In the genomic region with DNA sequence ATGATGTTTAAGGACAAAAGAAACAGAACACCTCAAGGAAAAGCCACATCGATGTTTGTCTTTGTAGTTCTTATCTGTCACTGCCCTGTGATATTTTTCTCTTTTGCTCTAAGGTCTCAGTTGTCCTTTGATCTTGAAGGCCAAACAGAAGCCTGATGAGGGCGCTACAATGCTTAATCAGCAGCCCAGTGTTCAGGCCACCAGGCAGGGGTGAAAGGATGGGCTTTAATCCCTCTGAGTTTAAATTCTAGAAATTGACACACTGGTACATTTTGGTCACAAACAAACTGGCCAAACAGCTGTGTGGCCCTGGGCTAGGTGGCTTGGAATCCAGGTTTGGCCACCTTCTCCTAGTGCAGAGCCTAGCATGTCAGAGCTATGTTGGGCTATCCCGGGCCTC, we compare ENCODE assay signal across 39 mouse cellular contexts. TPM values are rescaled to one million over a fixed set of nuclear protein-coding genes. Genes with fewer than 3 reads are reported as not detected.
"Had no signal": no experiment of that assay in that cellular context is flagged by ENCODE, and none has a peak within 500 bp of the region (broad histone marks: within the 10 kb centered on the region; RNA-seq: fewer than 3 reads in every experiment).

No protein-coding gene starts in this region.

- H3K4me2 ChIP-seq: heart, embryonic 12.5 days; hindbrain, embryonic 12.5 days; hindbrain, embryonic 14.5 days; intestine, embryonic 15.5 days; limb, embryonic 12.5 days; liver, embryonic 11.5 days; liver, embryonic 13.5 days; liver, embryonic 15.5 days had no signal

- H3K36me3 ChIP-seq: heart, embryonic 12.5 days; hindbrain, embryonic 10.5 days; hindbrain, embryonic 12.5 days; intestine, embryonic 15.5 days; limb, embryonic 10.5 days; limb, embryonic 12.5 days; liver, embryonic 13.5 days; liver, embryonic 15.5 days had no signal

- H3K9ac ChIP-seq: heart, embryonic 12.5 days; hindbrain, embryonic 12.5 days; hindbrain, embryonic 14.5 days; intestine, embryonic 15.5 days; limb, embryonic 12.5 days; liver, embryonic 13.5 days; liver, embryonic 15.5 days had no signal

- DNase-seq: gastrocnemius, adult 2 months; gastrocnemius, postnatal 10 days; gastrocnemius, postnatal 25 days; heart, adult 2 months; heart, postnatal 10 days; heart, postnatal 4 days; kidney, adult 18-20 months; kidney, adult 8-10 months; kidney, postnatal 10 days; kidney, postnatal 25 days; kidney, postnatal 4 days; liver; liver, embryonic 13.5 days had no signal

- H3K9me3 ChIP-seq: heart, embryonic 12.5 days; hindbrain, embryonic 10.5 days; hindbrain, embryonic 12.5 days; intestine, embryonic 15.5 days; limb, embryonic 10.5 days; limb, embryonic 12.5 days; liver, embryonic 13.5 days; liver, embryonic 15.5 days had no signal

- H3K4me3 ChIP-seq: gastrocnemius, adult 2 months; heart, adult 2 months; heart, embryonic 12.5 days; hindbrain, embryonic 10.5 days; hindbrain, embryonic 12.5 days; intestine, embryonic 15.5 days; layer of hippocampus, adult 2 months; left cerebral cortex, adult 2 months; limb, embryonic 10.5 days; limb, embryonic 12.5 days; liver, embryonic 13.5 days; liver, embryonic 15.5 days had no signal

- H3K27me3 ChIP-seq: hindbrain, embryonic 12.5 days; intestine, embryonic 15.5 days; limb, embryonic 12.5 days had no signal

- H3K4me1 ChIP-seq: intestine, embryonic 15.5 days; limb, embryonic 10.5 days; limb, embryonic 12.5 days; liver, embryonic 15.5 days had no signal

- H3K27ac ChIP-seq: gastrocnemius, adult 2 months; heart, adult 2 months; hindbrain, embryonic 10.5 days; hindbrain, embryonic 12.5 days; hindbrain, embryonic 14.5 days; intestine, embryonic 15.5 days; layer of hippocampus, adult 2 months; left cerebral cortex, adult 2 months; limb, embryonic 10.5 days; limb, embryonic 12.5 days; liver, embryonic 13.5 days; liver, embryonic 15.5 days had no signal

- ATAC-seq: hindbrain, embryonic 16.5 days; inflammation-experienced regulatory T-cells, adult 6 months; intestine, embryonic 15.5 days; intestine, postnatal 0 days had no signal

RNA-seq across cellular contexts. Expression of gene Klhdc8a, which starts 21.7 kb away (rescaled TPM):
- total RNA-seq: granulocyte monocyte progenitor cell, adult 5-6 weeks had no signal
- polyA plus RNA-seq: inflammation-experienced regulatory T-cells, adult 6 months; limb, embryonic 10.5 days had no signal

RNA-seq across cellular contexts. Expression of gene Gm10188, which starts 47.1 kb away (rescaled TPM):
- total RNA-seq: gastrocnemius, adult 2 months; gastrocnemius, postnatal 10 days; gastrocnemius, postnatal 25 days; gastrocnemius, postnatal 4 days; granulocyte monocyte progenitor cell, adult 5-6 weeks; heart, adult 2 months; heart, postnatal 10 days; heart, postnatal 25 days; heart, postnatal 4 days; layer of hippocampus, adult 2 months; layer of hippocampus, postnatal 10 days; layer of hippocampus, postnatal 25 days; left cerebral cortex, adult 2 months; left cerebral cortex, postnatal 14 days; left cerebral cortex, postnatal 36 days had no signal
- polyA plus RNA-seq: heart, adult 2 months; heart, embryonic 12.5 days; heart, embryonic 14.5 days; heart, embryonic 16.5 days; hindbrain, embryonic 16.5 days; inflammation-experienced regulatory T-cells, adult 6 months; intestine, embryonic 15.5 days; intestine, postnatal 0 days; kidney, embryonic 14.5 days; kidney, embryonic 16.5 days; limb, embryonic 10.5 days; limb, embryonic 12.5 days; limb, embryonic 14.5 days; liver, embryonic 11.5 days; liver, embryonic 13.5 days; liver, embryonic 15.5 days had no signal
